ENCODE assay signal across 16 mouse cellular contexts in genomic region chr5:144043166-144043565, GRCm38 (mm10). TPM values are rescaled to one million over a fixed set of nuclear protein-coding genes. Genes with fewer than 3 reads are reported as not detected.
"Had no signal": no experiment of that assay in that cellular context is flagged by ENCODE, and none has a peak within 500 bp of the region (broad histone marks: within the 10 kb centered on the region; RNA-seq: fewer than 3 reads in every experiment).

No protein-coding gene starts in this region.

- H3K9me3 ChIP-seq: limb, embryonic 10.5 days; liver, embryonic 15.5 days; neural tube, embryonic 15.5 days had no signal

- H3K4me2 ChIP-seq: liver, embryonic 11.5 days; liver, embryonic 15.5 days; lung, embryonic 14.5 days; neural tube, embryonic 15.5 days had no signal

- H3K9ac ChIP-seq: liver, embryonic 15.5 days; lung, embryonic 14.5 days; neural tube, embryonic 15.5 days had no signal

- DNase-seq: lung, embryonic 14.5 days; lung, postnatal 10 days; lung, postnatal 4 days; midbrain, embryonic 14.5 days; thymus, postnatal 4 days had no signal

- H3K27ac ChIP-seq: left cerebral cortex, adult 2 months; limb, embryonic 10.5 days; liver, embryonic 15.5 days; midbrain, embryonic 10.5 days; neural tube, embryonic 15.5 days had no signal

- H3K4me3 ChIP-seq: left cerebral cortex, adult 2 months; limb, embryonic 10.5 days; liver, embryonic 15.5 days; midbrain, embryonic 10.5 days; myocyte; neural tube, embryonic 15.5 days had no signal

- H3K36me3 ChIP-seq: limb, embryonic 10.5 days; liver, embryonic 15.5 days; midbrain, embryonic 10.5 days; neural tube, embryonic 15.5 days had no signal

- H3K27me3 ChIP-seq: neural tube, embryonic 15.5 days had no signal

RNA-seq across cellular contexts. Expression of gene Ocm, which starts 16.7 kb away (rescaled TPM):
- polyA plus RNA-seq: intestine, embryonic 14.5 days; limb, embryonic 10.5 days; limb, embryonic 14.5 days; liver, embryonic 11.5 days; liver, embryonic 15.5 days; lung, embryonic 14.5 days; midbrain, embryonic 10.5 days; midbrain, embryonic 14.5 days; myocyte; neural tube, embryonic 11.5 days; neural tube, embryonic 15.5 days; spleen, adult 2 months had no signal
